Mouse (Mus musculus) stomach, embryonic 15.5 days (tissue): Measurements from ENCODE around the gene Fbxo10. TPM values are rescaled to one million over a fixed set of nuclear protein-coding genes. Genes with fewer than 3 reads are reported as not detected.
A peak's percentile ranks its signal among the peaks of the same experiment; 100 is the strongest.
"Not testable (repeated sequence)": the region's sequence is repeated elsewhere in the genome, so short reads cannot be mapped to it uniquely, and the experiment has no call there.

ENCODE experiments used
- ATAC-seq: fragments of 200-750 bp; cut with Nextera tagmentation; 2 replicates; pipeline ENCODE4 v1.8.0; 2017; ENCODE audit warnings: low read depth, moderate number of reproducible peaks, moderate TSS enrichment; ENCODE audit not compliant: insufficient read depth, low FRiP score
- H3K27ac ChIP-seq: fragments of 300-500 bp; sonication (generic); 2 replicates; pipeline ENCODE4 v1.5.1; 2015; ENCODE audit warnings: mild to moderate bottlenecking, inconsistent platforms
- H3K27me3 ChIP-seq: fragments of 300-500 bp; sonication (generic); replicated peaks from 2 replicates; pipeline ENCODE4 v1.6.1; 2015; ENCODE audit warnings: inconsistent platforms
- H3K36me3 ChIP-seq: fragments of 300-500 bp; sonication (generic); 2 replicates; pipeline ENCODE4 v1.6.1; 2015; ENCODE audit warnings: inconsistent platforms
- H3K4me1 ChIP-seq: fragments of 300-500 bp; sonication (generic); 2 replicates; pipeline ENCODE4 v1.6.1; 2015; ENCODE audit warnings: inconsistent platforms
- H3K4me2 ChIP-seq: fragments of 300-500 bp; sonication (generic); 2 replicates; pipeline ENCODE4 v1.6.1; 2015; ENCODE audit warnings: mild to moderate bottlenecking, inconsistent platforms
- H3K4me3 ChIP-seq: fragments of 300-500 bp; sonication (generic); replicated peaks from 2 replicates; pipeline ENCODE4 v1.5.1; 2015; ENCODE audit warnings: inconsistent platforms
- H3K9ac ChIP-seq: fragments of 300-500 bp; sonication (generic); 2 replicates; pipeline ENCODE4 v1.6.1; 2015; ENCODE audit warnings: inconsistent platforms
- H3K9me3 ChIP-seq: fragments of 300-500 bp; sonication (generic); 2 replicates; pipeline ENCODE4 v1.6.1; 2016; ENCODE audit warnings: inconsistent platforms
- WGBS: fragments of 180-500 bp; shearing (Covaris S2); methylation state at CpG from one replicate; pipeline ENCODE4 v1.1.7; 2015; 5-methylcytosine and 5-hydroxymethylcytosine counted together
- polyA plus RNA-seq: library from polyadenylated mRNA; unstranded; fragments of >200 nt; fragmentation: Nextera tagmentation; extraction: Ambion mirVana; gene quantifications from 2 replicates; pipeline ENCODE4 v1.2.1, GENCODE M21; 2015

Fbxo10 gene
- polyA plus RNA-seq, 1 experiment from 2014 or later = 10.9 TPM

DNA sequence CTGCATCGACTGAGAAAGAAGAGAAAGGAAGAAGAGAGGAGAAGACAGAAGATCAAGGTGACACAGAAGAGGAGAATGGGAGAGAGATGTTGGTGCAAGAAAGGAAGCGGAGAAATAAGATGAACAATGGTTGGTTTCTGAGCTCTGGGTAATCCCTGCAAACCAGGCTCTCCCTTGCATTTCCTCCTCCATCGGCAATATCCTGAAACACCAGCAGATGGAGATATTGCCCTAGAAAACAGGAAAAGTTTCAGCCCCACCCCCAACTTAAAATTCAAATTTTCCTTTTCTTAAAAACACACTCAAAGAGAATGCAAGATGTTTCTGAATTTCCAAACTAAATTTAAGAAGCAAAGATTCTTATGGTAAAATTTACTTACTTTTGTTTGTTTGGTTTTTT is 68.8 kb downstream of the Fbxo10 start:
- Histone ChIP-seq H3K27ac (no peak overlapping the region), H3K4me1 (peaks cover 19% of the 10 kb centered on the region), H3K9ac (no peak overlapping the region), H3K9me3 (no peaks in the 10 kb centered on the region), H3K27me3 (no peaks in the 10 kb centered on the region), H3K36me3 (no peaks in the 10 kb centered on the region), H3K4me3 (no peak overlapping the region), H3K4me2 (no peak overlapping the region)
- 13% methylated on average over 3 of the region's 3 CpGs for WGBS
- no peak for ATAC-seq

- Histone ChIP-seq H3K27ac (peak overlapping the region; percentile 89; the same call in 1 of the 2 replicates), H3K9me3 (no peaks in the 10 kb centered on the region), H3K4me2 (peak overlapping the region; percentile 70), H3K36me3 (no peaks in the 10 kb centered on the region), H3K4me1 (peaks cover 17% of the 10 kb centered on the region), H3K9ac (0 out of 2 replicates have a peak overlapping the region, but pooled peaks have one; percentile 12), H3K27me3 (no peaks in the 10 kb centered on the region), H3K4me3 (peak overlapping the region; percentile 66)
- WGBS = 0% methylated on average over 2 of the region's 2 CpGs
- no peak for ATAC-seq
These were observed 70.9 kb downstream of the Fbxo10 start for GRCm38 (mm10) chr4:45013537-45013936.

DNA sequence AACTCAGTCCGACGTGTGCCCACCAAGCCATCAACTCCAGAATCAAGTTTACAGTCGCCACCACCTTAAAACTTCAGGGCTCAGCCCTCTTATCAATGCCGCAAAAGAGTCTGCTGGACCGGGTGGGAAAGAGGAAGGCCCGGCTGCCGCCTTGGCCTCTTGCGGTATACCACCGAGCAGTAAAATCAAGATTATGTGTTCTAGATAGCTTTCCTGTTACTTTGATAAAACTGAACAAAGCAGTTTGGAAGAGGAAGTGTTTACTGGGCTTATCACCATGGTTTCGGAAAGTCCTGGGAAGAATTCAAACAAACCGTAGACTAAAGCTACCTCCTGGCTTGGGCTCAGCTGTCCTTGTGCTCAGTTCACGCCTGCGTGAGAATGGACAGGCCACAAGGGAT is 71.4 kb downstream of the Fbxo10 start:
- peaks cover 17% of the 10 kb centered on the region for H3K4me1 ChIP-seq
- no peaks in the 10 kb centered on the region for H3K9me3 ChIP-seq
- H3K4me3 ChIP-seq = peak overlapping the region; percentile 66
- peak overlapping the region; percentile 89 for H3K27ac ChIP-seq
- H3K36me3 ChIP-seq = no peaks in the 10 kb centered on the region
- no peaks in the 10 kb centered on the region for H3K27me3 ChIP-seq
- peak overlapping the region; percentile 49 for H3K9ac ChIP-seq
- no peak for ATAC-seq
- peak overlapping the region; percentile 70 for H3K4me2 ChIP-seq
- under 1% methylated on average over 13 of the region's 13 CpGs for WGBS

- peak within 1 kb of the TSS; percentile 96 for H3K27ac ChIP-seq
- under 1% methylated on average over 57 of the region's 63 CpGs for WGBS
- no peaks in the 10 kb centered on the region for H3K27me3 ChIP-seq
These were observed 72.1 kb downstream of the Fbxo10 start, which contains the start of gene Zbtb5 for GRCm38 (mm10) chr4:45012105-45012975. TSS of gene Zbtb5 (minus strand) at chr4:45012412.

DNA sequence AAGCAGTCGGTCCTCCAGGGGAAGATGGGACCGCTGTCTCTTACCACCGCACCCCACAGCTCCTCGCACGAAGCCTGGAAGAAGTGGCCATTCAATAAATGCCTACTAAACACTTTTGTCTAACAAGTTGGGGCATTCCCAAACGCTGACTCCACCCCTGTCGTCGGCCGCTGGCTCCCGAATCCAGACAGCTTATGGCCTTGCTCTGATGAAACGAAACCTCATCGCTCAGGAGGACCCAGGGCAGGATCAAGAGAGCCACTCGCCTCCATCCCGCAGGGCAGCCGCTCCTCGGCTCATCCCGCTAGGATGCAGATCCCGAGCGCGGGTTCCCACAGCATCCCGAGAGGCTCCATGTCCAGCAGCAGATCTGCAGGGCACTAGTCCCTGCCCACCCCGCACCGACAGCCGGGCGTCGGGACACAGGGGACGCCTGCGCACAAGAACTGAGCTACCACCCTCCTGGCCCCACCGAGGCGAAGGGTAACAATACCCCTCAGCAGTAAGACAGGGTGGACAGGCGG is 72.8 kb downstream of the Fbxo10 start:
- peak overlapping the region; percentile 70 for H3K9ac ChIP-seq
- H3K4me3 ChIP-seq = peak overlapping the region; percentile 68
- H3K4me1 ChIP-seq = peaks cover 17% of the 10 kb centered on the region
- H3K36me3 ChIP-seq = no peaks in the 10 kb centered on the region
- H3K27me3 ChIP-seq = no peaks in the 10 kb centered on the region
- H3K9me3 ChIP-seq = no peaks in the 10 kb centered on the region
- peak overlapping the region; percentile 67 for H3K4me2 ChIP-seq
- peak overlapping the region; percentile 96 for H3K27ac ChIP-seq
- under 1% methylated on average over 31 of the region's 31 CpGs for WGBS
- no peak for ATAC-seq

More at GRCm38 (mm10) chr4:45012105-45012975, 72.1 kb downstream of the Fbxo10 start, which contains the start of gene Zbtb5:
- Histone ChIP-seq H3K4me1 (peaks cover 17% of the 10 kb centered on the region), H3K9ac (peak within 1 kb of the TSS; percentile 70), H3K4me2 (peak within 1 kb of the TSS; percentile 70), H3K4me3 (peak within 1 kb of the TSS; percentile 68), H3K9me3 (no peaks in the 10 kb centered on the region), H3K36me3 (no peaks in the 10 kb centered on the region)
- ATAC-seq = peak; percentile 98

- Histone ChIP-seq H3K27me3 (no peaks in the 10 kb centered on the region), H3K36me3 (no peaks in the 10 kb centered on the region), H3K4me3 (peak overlapping the region; percentile 68), H3K4me1 (peaks cover 17% of the 10 kb centered on the region), H3K27ac (peak overlapping the region; percentile 96), H3K9ac (peak overlapping the region; percentile 70; the same call in 1 of the 2 replicates), H3K4me2 (peak overlapping the region; percentile 67), H3K9me3 (no peaks in the 10 kb centered on the region)
- ATAC-seq = no peak
- 8% methylated on average over 11 of the region's 11 CpGs for WGBS
These were observed 73.5 kb downstream of the Fbxo10 start for GRCm38 (mm10) chr4:45010806-45011415.

DNA sequence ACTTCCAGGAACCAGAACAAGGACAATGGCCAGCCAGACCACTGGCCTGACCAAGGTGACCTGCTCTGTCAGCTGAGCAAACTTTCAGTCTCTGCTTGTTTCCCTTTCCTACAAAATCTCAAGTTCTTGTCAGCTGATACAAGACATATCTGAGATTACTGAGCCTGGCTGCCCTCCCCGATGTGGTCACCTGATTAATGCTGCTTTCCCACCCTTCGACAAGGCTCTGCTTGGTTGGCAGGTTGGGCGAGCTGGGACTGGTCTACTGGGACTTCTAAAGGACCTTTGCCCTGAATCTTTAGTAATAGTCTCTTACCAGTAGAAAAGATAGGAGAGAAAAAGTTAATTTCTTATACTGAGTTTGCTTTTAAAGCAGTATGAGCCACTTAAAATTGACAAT is 79.0 kb downstream of the Fbxo10 start:
- Histone ChIP-seq H3K27me3 (no peaks in the 10 kb centered on the region), H3K9ac (no peak overlapping the region), H3K36me3 (no peaks in the 10 kb centered on the region), H3K27ac (no peak overlapping the region), H3K4me3 (no peak overlapping the region), H3K9me3 (no peaks in the 10 kb centered on the region), H3K4me1 (0 out of 2 replicates have a peak, but pooled peaks cover 9% of the 10 kb centered on the region), H3K4me2 (no peak overlapping the region)
- no peak for ATAC-seq
- WGBS = 67% methylated on average over 3 of the region's 3 CpGs

DNA sequence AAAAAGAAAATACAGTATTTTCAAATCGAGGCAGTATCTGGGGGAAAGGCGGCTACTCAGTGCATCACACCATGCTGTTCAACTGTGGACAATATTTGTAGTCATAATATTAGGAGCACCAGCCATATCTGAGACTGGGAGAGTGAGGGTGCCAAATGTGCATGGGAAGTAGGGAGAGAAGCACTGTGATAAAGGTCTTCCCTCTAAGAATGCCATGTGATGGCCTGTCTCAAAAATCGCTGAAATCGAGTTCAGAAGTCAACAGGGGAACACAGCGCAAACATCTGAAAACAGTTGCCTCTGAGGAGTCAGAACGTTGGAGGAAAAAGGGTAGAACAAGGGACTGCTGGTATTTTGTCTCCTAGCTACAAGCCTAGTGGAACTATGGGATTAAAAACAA is 84.4 kb downstream of the Fbxo10 start:
- WGBS = 85% methylated on average over 6 of the region's 6 CpGs
- H3K9ac ChIP-seq = no peak overlapping the region
- H3K36me3 ChIP-seq = 0 out of 2 replicates have a peak, but pooled peaks cover 1% of the 10 kb centered on the region
- H3K27me3 ChIP-seq = no peaks in the 10 kb centered on the region
- no peaks in the 10 kb centered on the region for H3K4me1 ChIP-seq
- no peak overlapping the region for H3K4me3 ChIP-seq
- no peak overlapping the region for H3K27ac ChIP-seq
- ATAC-seq = no peak
- H3K4me2 ChIP-seq = no peak overlapping the region
- no peaks in the 10 kb centered on the region for H3K9me3 ChIP-seq

- ATAC-seq = no peak
- WGBS = 73% methylated on average over 3 of the region's 3 CpGs
- no peak overlapping the region for H3K4me3 ChIP-seq
These were observed 86.3 kb downstream of the Fbxo10 start for GRCm38 (mm10) chr4:44998071-44998470.

GRCm38 (mm10) chr4:44994776-44995175 is 89.6 kb downstream of the Fbxo10 start:
- H3K36me3 ChIP-seq = peaks cover 20% of the 10 kb centered on the region
- H3K9me3 ChIP-seq = no peaks in the 10 kb centered on the region
- no peak overlapping the region for H3K9ac ChIP-seq
- no peaks in the 10 kb centered on the region for H3K27me3 ChIP-seq
- 79% methylated on average over 18 of the region's 18 CpGs for WGBS
- no peaks in the 10 kb centered on the region for H3K4me1 ChIP-seq
- no peak overlapping the region for H3K4me3 ChIP-seq
- no peak for ATAC-seq
- H3K27ac ChIP-seq = no peak overlapping the region
- H3K4me2 ChIP-seq = no peak overlapping the region

More at GRCm38 (mm10) chr4:44998071-44998470, 86.3 kb downstream of the Fbxo10 start:
- no peak overlapping the region for H3K4me2 ChIP-seq
- H3K9ac ChIP-seq = no peak overlapping the region
- 0 out of 2 replicates have a peak, but pooled peaks cover 5% of the 10 kb centered on the region for H3K36me3 ChIP-seq
- H3K27me3 ChIP-seq = no peaks in the 10 kb centered on the region
- no peaks in the 10 kb centered on the region for H3K4me1 ChIP-seq
- no peaks in the 10 kb centered on the region for H3K9me3 ChIP-seq
- no peak overlapping the region for H3K27ac ChIP-seq

DNA sequence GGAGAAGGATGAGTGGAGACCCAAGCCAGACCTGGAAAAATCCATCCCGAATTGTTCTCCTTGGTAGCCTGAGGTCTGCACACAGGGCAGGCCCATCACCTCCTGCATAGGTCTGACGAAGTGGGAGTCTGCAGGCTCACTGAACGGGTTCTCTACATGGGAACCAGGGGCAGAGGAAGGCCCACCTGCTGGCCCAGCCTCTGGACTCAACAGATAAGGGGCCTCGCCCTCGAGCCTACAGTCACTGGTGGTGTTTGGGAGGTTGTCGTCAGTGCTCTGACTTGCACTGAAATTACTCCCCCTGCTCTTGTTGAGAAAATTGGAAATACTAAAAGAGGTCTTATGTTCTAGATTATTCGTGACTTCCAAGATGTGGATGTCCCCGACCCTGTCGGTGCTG is 90.6 kb downstream of the Fbxo10 start:
- H3K4me3 ChIP-seq = no peak overlapping the region
- H3K27ac ChIP-seq = no peak overlapping the region
- no peaks in the 10 kb centered on the region for H3K9me3 ChIP-seq
- H3K4me2 ChIP-seq = no peak overlapping the region
- peaks cover 27% of the 10 kb centered on the region for H3K36me3 ChIP-seq
- H3K9ac ChIP-seq = no peak overlapping the region
- peak; percentile 81 for ATAC-seq
- 82% methylated on average over 9 of the region's 9 CpGs for WGBS
- no peaks in the 10 kb centered on the region for H3K27me3 ChIP-seq
- no peaks in the 10 kb centered on the region for H3K4me1 ChIP-seq

GRCm38 (mm10) chr4:44993179-44993578 is 91.2 kb downstream of the Fbxo10 start:
- not testable (repeated sequence) for H3K4me1 ChIP-seq, H3K9ac ChIP-seq, H3K27ac ChIP-seq, H3K27me3 ChIP-seq, H3K4me3 ChIP-seq, H3K9me3 ChIP-seq, ATAC-seq, H3K4me2 ChIP-seq
- 78% methylated on average over 14 of the region's 14 CpGs for WGBS
- H3K36me3 ChIP-seq = peaks cover 27% of the 10 kb centered on the region
